Mouse (Mus musculus) heart, embryonic 16.5 days (tissue): Measurements from ENCODE around the gene Vat1l. TPM values are rescaled to one million over a fixed set of nuclear protein-coding genes. Genes with fewer than 3 reads are reported as not detected.

Source experiments
- ATAC-seq: fragments of 200-750 bp; cut with Nextera tagmentation; replicated peaks from 2 replicates; pipeline ENCODE4 v1.8.0; 2017; ENCODE audit warnings: moderate number of reproducible peaks; ENCODE audit not compliant: insufficient read depth, low FRiP score; ENCODE audit errors: extremely low read depth
- H3K27ac ChIP-seq: fragments of 300-500 bp; sonication (generic); 2 replicates; pipeline ENCODE4 v1.5.1; 2014; ENCODE audit warnings: mild to moderate bottlenecking, low read length, control low read depth, moderate library complexity
- H3K27me3 ChIP-seq: fragments of 300-500 bp; sonication (generic); 2 replicates; pipeline ENCODE4 v1.6.1; 2014; ENCODE audit warnings: low read length, mixed read lengths; ENCODE audit not compliant: control insufficient read depth, insufficient read depth
- H3K36me3 ChIP-seq: fragments of 300-500 bp; sonication (generic); 2 replicates; pipeline ENCODE4 v1.6.1; 2014; ENCODE audit not compliant: control insufficient read depth, insufficient read depth
- H3K4me1 ChIP-seq: fragments of 300-500 bp; sonication (generic); 2 replicates; pipeline ENCODE4 v1.6.1; 2014; ENCODE audit warnings: low read length, mixed read lengths; ENCODE audit not compliant: control insufficient read depth, insufficient read depth
- H3K4me2 ChIP-seq: fragments of 300-500 bp; sonication (generic); 2 replicates; pipeline ENCODE4 v1.6.1; 2014; ENCODE audit warnings: low read depth, mild to moderate bottlenecking, control low read depth, low read length
- H3K4me3 ChIP-seq: fragments of 300-500 bp; sonication (generic); 2 replicates; pipeline ENCODE4 v1.5.1; 2014; ENCODE audit warnings: mild to moderate bottlenecking, control low read depth, low read length
- H3K9ac ChIP-seq: fragments of 300-500 bp; sonication (generic); 2 replicates; pipeline ENCODE4 v1.6.1; 2014; ENCODE audit warnings: low read length, control low read depth
- H3K9me3 ChIP-seq: fragments of 300-500 bp; sonication (generic); replicated peaks from 2 replicates; pipeline ENCODE4 v1.6.1; 2016; ENCODE audit warnings: low read length; ENCODE audit not compliant: control insufficient read depth
- WGBS: fragments of 180-500 bp; shearing (Covaris S2); extraction: QIAGEN DNeasy Blood & Tissue Kit; methylation state at CpG from one replicate; pipeline ENCODE4 v1.1.7; 2014; 5-methylcytosine and 5-hydroxymethylcytosine counted together
- polyA plus RNA-seq: library from polyadenylated mRNA; unstranded; fragments of >200 nt; fragmentation: Nextera tagmentation; extraction: Ambion mirVana; gene quantifications from 2 replicates; pipeline ENCODE4 v1.2.1, GENCODE M21; 2015

Vat1l gene
- polyA plus RNA-seq, 1 experiment from 2014 or later: 0.41 TPM

DNA sequence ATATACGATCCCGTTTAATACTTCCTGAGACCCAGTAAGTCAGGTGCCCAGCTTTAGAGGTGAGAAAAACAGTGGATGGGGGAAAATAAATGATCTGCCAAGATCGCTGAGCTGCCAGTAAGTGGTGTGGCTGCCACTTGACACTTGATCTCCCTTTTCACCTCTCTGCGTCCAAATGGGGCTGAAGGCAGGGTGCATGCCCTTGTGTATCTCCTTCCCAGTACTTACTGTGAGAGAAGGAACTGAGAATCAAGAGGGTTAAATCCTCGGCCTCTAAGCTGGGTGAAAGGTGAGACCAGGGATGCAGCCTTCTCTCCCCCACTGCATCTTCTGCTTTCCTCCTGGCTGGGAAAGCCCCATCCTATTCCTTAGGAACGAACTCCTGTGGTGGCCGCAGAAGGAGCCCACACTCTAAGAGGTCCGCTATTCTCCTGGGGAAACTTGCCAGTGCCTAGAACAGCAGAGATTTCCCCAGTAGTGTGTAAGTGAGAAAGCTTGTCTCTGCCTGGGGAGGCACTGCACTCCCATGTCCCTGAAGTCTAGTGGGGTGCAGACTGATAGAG is 1.1 kb downstream of the Vat1l start:
- Histone ChIP-seq H3K4me1 (peaks cover 6% of the 10 kb centered on the region; the same call in 1 of the 2 replicates), H3K9ac (no peak overlapping the region), H3K4me2 (no peak overlapping the region), H3K27ac (no peak overlapping the region), H3K36me3 (no peaks in the 10 kb centered on the region), H3K4me3 (no peak overlapping the region), H3K27me3 (peaks cover 39% of the 10 kb centered on the region), H3K9me3 (peaks cover 4% of the 10 kb centered on the region; the same call in 1 of the 2 replicates)
- WGBS: 5% methylated on average over 8 of the region's 8 CpGs
- no peak for ATAC-seq

DNA sequence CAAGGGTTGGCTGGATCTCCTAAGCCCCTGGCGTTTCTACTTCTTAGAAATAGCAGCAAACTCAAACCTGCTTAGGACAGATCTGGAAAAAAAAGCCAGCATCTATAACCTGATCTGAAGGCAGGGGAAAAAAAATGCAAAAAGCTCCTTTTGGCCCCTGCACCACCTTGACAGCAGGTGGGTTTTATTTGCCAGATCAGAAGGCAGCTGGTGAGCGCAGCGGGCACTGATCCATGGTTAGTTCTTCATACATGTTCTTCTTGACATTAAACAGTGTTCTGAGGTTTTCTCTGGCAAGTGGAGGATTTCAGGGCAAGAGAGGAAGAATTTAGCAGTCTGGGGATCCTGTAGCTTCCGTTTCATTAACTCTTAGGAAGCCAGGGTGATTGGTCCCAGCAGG is 1.6 kb downstream of the Vat1l start:
- Histone ChIP-seq H3K4me2 (no peak overlapping the region), H3K9ac (no peak overlapping the region), H3K4me3 (no peak overlapping the region), H3K27ac (no peak overlapping the region), H3K4me1 (peaks cover 6% of the 10 kb centered on the region; the same call in 1 of the 2 replicates), H3K27me3 (peaks cover 37% of the 10 kb centered on the region), H3K9me3 (peaks cover 6% of the 10 kb centered on the region; the same call in 1 of the 2 replicates), H3K36me3 (no peaks in the 10 kb centered on the region)
- ATAC-seq: no peak
- WGBS: 54% methylated on average over 4 of the region's 4 CpGs

DNA sequence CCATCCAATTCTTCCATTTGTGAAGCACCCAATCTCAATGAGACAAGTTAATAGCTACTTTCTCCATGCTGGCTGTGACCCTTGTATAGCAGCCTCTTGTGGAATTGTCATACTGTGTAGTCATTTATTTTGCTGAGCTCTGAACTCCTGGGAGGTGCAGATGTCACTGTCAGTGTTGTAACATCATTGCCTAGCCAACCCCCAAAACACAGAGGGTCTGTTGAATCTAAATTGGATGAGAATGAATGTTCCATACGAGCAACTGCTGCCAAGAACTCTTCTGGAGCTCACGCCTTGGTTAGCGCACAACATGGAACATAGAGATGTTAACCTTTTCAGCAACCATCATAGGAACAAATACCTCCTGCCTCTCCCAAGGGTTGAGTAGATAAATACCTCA is 15.4 kb downstream of the Vat1l start:
- no peaks in the 10 kb centered on the region for H3K9me3 ChIP-seq
- H3K9ac ChIP-seq: no peak overlapping the region
- H3K4me2 ChIP-seq: no peak overlapping the region
- no peak overlapping the region for H3K4me3 ChIP-seq
- WGBS: 92% methylated on average over 3 of the region's 3 CpGs
- no peaks in the 10 kb centered on the region for H3K27me3 ChIP-seq
- no peak overlapping the region for H3K27ac ChIP-seq
- no peaks in the 10 kb centered on the region for H3K4me1 ChIP-seq
- no peaks in the 10 kb centered on the region for H3K36me3 ChIP-seq
- no peak for ATAC-seq

DNA sequence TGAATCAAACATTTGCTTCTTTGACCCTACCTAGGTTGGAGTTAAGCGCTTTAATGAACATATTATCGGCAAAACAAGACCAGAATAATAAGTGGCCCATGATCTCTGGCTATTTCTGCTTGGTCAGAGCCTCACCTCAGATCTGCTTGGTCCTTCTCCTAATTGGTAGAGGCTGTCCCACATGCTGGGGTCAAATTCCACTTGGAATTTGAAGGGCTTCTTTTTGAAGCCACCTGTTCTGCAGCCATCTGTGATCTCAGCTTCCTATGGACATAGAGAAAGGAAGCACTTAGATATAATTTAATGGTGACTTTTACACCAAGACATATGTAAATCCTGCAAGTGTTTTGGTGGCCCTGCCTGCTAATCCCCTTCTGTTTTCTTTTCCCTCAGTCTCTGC is 16.6 kb downstream of the Vat1l start:
- Histone ChIP-seq H3K4me3 (no peak overlapping the region), H3K4me1 (no peaks in the 10 kb centered on the region), H3K27me3 (no peaks in the 10 kb centered on the region), H3K9me3 (no peaks in the 10 kb centered on the region), H3K4me2 (no peak overlapping the region), H3K9ac (no peak overlapping the region), H3K27ac (no peak overlapping the region), H3K36me3 (no peaks in the 10 kb centered on the region)
- WGBS: 89% methylated on average over 2 of the region's 2 CpGs
- ATAC-seq: no peak

DNA sequence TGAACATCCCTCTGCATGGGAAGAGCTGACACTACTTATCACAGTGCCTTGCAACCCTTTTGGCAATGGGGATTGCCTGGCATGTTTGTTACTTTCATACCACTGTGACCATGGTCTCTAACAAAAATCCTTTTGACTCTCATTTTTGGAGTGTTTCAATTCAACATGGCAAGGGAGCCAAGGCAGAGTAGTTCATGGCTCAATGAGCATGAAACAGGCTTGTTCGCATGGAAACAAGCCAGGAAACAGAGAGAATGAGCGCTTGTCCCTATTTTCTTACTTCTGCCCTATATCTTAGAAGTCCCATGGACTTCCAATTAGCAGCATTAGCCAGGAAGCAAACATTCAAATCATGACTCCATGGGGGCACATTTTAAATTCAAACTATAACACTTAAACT is 18.6 kb downstream of the Vat1l start:
- Histone ChIP-seq H3K9me3 (no peaks in the 10 kb centered on the region), H3K4me1 (no peaks in the 10 kb centered on the region), H3K4me3 (no peak overlapping the region), H3K36me3 (no peaks in the 10 kb centered on the region), H3K9ac (no peak overlapping the region), H3K4me2 (no peak overlapping the region), H3K27me3 (no peaks in the 10 kb centered on the region), H3K27ac (no peak overlapping the region)
- ATAC-seq: no peak
- whole genome bisulfite sequencing: 81% methylated on average over 2 of the region's 2 CpGs

DNA sequence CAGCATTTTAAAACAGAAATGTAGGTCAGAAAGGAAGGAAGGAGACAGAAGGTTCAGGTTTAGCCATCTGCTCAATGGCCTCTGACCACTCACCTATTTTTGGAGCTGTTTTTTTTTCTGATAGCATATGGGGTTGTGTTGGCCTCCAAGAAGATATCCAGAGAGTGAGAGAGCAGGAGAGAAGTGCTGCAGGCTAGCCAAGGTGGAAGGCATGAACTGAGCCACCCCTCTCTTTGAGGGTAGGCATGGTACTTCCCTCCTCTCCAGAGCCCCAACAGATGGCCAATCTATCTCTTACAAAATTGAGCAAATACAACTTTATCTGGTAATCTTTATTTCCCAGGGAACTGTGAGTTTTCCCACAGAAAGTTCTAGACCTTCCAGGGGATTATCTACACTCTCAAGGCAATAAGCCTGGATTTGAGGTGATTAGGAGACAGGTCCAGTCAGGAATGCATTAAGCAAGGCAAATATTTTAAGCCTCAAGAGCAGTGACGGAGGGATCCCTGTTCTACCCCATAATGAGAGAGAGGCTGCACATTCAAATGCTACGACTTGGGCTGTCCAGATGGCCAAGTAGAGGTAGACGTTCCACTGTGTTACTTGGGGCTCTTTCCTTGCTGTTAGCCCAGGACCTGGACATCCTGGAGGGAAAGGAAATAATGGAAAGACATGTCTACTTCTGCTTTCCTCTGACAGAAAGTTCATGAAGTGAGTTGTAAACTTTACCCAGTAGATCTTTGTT is 46.1 kb downstream of the Vat1l start:
- H3K4me3 ChIP-seq: no peak overlapping the region
- no peak overlapping the region for H3K27ac ChIP-seq
- no peaks in the 10 kb centered on the region for H3K9me3 ChIP-seq
- no peak overlapping the region for H3K9ac ChIP-seq
- no peaks in the 10 kb centered on the region for H3K36me3 ChIP-seq
- WGBS: 77% methylated on average over 3 of the region's 3 CpGs
- H3K4me1 ChIP-seq: no peaks in the 10 kb centered on the region
- H3K4me2 ChIP-seq: no peak overlapping the region
- ATAC-seq: no peak
- no peaks in the 10 kb centered on the region for H3K27me3 ChIP-seq

DNA sequence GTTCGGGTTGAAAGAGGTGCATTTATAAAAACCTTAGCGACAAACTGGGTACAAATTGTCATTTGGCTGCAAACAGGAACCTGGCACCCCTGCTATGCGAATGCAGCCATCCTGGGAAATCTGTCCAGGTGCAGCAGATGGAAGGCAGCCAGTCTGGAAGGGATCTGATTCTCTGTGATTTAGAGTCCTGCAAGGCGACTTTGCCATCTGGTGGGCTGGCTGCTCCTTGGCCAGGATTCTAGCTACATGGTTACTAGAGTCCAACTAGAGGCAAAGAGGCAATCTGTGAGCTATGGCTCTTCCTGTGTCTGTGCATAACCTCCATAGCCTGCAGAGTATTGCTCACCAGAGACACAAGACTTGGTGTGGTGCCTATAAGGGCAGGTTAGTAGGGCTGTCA is 53.3 kb downstream of the Vat1l start:
- no peak for ATAC-seq
- H3K4me2 ChIP-seq: no peak overlapping the region
- no peak overlapping the region for H3K9ac ChIP-seq
- H3K27me3 ChIP-seq: no peaks in the 10 kb centered on the region
- no peaks in the 10 kb centered on the region for H3K4me1 ChIP-seq
- H3K9me3 ChIP-seq: no peaks in the 10 kb centered on the region
- no peak overlapping the region for H3K27ac ChIP-seq
- no peak overlapping the region for H3K4me3 ChIP-seq
- H3K36me3 ChIP-seq: no peaks in the 10 kb centered on the region
- WGBS: 74% methylated on average over 4 of the region's 4 CpGs

DNA sequence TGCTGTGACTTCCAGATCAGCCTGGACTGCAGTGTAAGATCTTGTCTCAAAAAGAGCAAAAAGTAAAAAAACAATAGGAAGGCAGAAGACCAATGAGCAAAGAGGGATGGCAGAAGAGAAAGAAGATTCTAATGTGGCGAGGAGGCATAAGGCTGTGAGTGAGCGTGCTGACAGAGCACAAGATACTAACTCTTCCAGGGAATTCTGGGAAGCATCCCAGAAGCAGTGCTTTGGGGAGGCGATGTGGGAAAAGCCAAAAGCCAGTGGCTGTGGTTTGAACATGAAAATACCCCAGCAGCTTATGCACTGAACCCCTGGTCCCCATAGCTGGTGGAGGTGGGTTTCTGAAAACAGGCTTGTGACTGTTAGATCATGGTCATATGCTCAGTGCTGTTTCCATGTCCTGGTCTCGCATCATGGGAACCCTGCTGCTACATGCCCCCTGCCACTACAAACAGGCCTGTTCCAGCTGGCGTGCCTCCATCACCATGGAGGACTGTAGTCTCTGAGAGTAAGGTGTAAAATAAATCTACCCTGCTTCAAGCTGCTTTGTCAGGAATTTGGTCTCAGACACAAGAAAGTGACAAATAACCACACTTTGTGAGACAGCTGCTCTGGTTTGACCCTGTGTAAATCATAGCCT is 54.4 kb downstream of the Vat1l start:
- Histone ChIP-seq H3K27me3 (no peaks in the 10 kb centered on the region), H3K9me3 (no peaks in the 10 kb centered on the region), H3K9ac (no peak overlapping the region), H3K4me3 (no peak overlapping the region), H3K27ac (no peak overlapping the region), H3K4me1 (no peaks in the 10 kb centered on the region), H3K4me2 (no peak overlapping the region), H3K36me3 (no peaks in the 10 kb centered on the region)
- no peak for ATAC-seq
- WGBS: 67% methylated on average over 5 of the region's 5 CpGs

DNA sequence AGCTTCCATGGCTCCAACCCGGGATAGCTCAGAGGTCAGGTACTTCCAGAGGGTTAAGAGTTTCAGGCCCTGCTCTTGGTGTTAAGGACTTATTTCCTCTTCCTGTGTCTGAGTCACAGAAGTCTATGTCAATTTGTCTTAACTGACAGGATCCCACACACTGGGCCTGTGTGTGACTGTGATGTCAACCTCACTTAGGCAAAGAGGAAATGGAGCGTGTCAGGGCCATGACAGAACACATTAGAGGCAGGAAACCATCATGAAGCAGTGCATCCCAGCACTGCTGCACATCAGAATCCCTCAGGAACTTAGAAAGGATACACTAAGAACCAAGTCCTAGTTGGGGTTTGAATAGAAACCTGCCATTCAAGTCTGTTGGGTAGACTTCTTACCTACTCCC is 56.9 kb downstream of the Vat1l start:
- WGBS: 49% methylated on average over 2 of the region's 2 CpGs
- no peak overlapping the region for H3K4me3 ChIP-seq
- no peak for ATAC-seq
- no peaks in the 10 kb centered on the region for H3K27me3 ChIP-seq
- H3K4me2 ChIP-seq: no peak overlapping the region
- no peak overlapping the region for H3K27ac ChIP-seq
- no peaks in the 10 kb centered on the region for H3K36me3 ChIP-seq
- H3K4me1 ChIP-seq: no peaks in the 10 kb centered on the region
- H3K9ac ChIP-seq: no peak overlapping the region
- H3K9me3 ChIP-seq: no peaks in the 10 kb centered on the region
